Mouse (Mus musculus): Measurements from ENCODE around the gene Hsf2bp. TPM values are rescaled to one million over a fixed set of nuclear protein-coding genes. Genes with fewer than 3 reads are reported as not detected.

Hsf2bp gene
- total and polyA plus RNA-seq, 3 experiments: 0.04 to 0.15 TPM; not detected in 1

- TF ChIP-seq BHLHE40 (IDR thresholded peaks at IDR 0.05; ENCODE audit: borderline replicate concordance, low read depth, low read length) (no peak), TAL1 (IDR thresholded peaks at IDR 0.05; ENCODE audit: low read length) (no peak), MYC (IDR thresholded peaks at IDR 0.05; ENCODE audit: low read depth, low read length) (0 out of 2 replicates have a peak, but pooled peaks have one; percentile 32), POLR2AphosphoS5 (IDR thresholded peaks at IDR 0.05; ENCODE audit: borderline replicate concordance, low read depth, low read length) (no peak), POLR2A (IDR thresholded peaks at IDR 0.05; ENCODE audit: control insufficient read depth in 1 of 2, insufficient read depth in 1 of 2, low read depth in 1 of 2, low read length in 2 of 2, poor library complexity in 1 of 2) (no peak), JUND (IDR thresholded peaks at IDR 0.05; ENCODE audit: low read depth, low read length) (no peak), MAZ (IDR thresholded peaks at IDR 0.05; ENCODE audit: low read depth, low read length) (peak; percentile 48; the same call in 1 of the 2 replicates), USF1 (IDR thresholded peaks at IDR 0.05; ENCODE audit: low read depth, low read length) (no peak), ZKSCAN1 (IDR thresholded peaks at IDR 0.05; ENCODE audit: low read depth, low read length) (0 out of 2 replicates have a peak, but pooled peaks have one; percentile 27), HCFC1 (IDR thresholded peaks at IDR 0.05; ENCODE audit: low read depth, low read length) (no peak)
Measured at GRCm38 (mm10) chr17:32075164-32075563, 39.0 kb upstream of the Hsf2bp start (continued).

- H3K4me3 ChIP-seq (ENCODE audit: control insufficient read depth in 1 of 2, insufficient read depth in 1 of 2, low read depth in 2 of 2, low read length in 2 of 2): peak overlapping the region; percentile 51 to 83
- peaks cover 0 to 4% of the 10 kb centered on the region in 2 experiments; a peak in 2 of 4 replicates for H3K36me3 ChIP-seq (ENCODE audit: control insufficient read depth in 1 of 2, insufficient read depth in 2 of 2, low read length in 2 of 2)
- peak; percentile 45 for DNase-seq (ENCODE audit: low read depth, low spot score)
- TF ChIP-seq USF2 (IDR thresholded peaks at IDR 0.05; ENCODE audit: borderline replicate concordance in 1 of 2, insufficient read depth in 1 of 2, low read depth in 1 of 2, low read length in 2 of 2) (0 out of 4 replicates have a peak, but pooled peaks of 1 of the 2 experiments have one; percentile 34), GATA1 (IDR thresholded peaks at IDR 0.05; ENCODE audit: low read depth, low read length) (no peak), MAX (IDR thresholded peaks at IDR 0.05; ENCODE audit: low read length) (peak; percentile 73), RCOR1 (IDR thresholded peaks at IDR 0.05; ENCODE audit: low read depth, low read length) (no peak), SMC3 (IDR thresholded peaks at IDR 0.05; ENCODE audit: low read depth, low read length) (no peak), USF1 (IDR thresholded peaks at IDR 0.05; ENCODE audit: low read depth, low read length) (peak; percentile 84), MXI1 (IDR thresholded peaks at IDR 0.05; ENCODE audit: low read depth, low read length) (peak; percentile 32; the same call in 1 of the 2 replicates), ZC3H11A (IDR thresholded peaks at IDR 0.05; ENCODE audit: low read depth, low read length) (no peak), BHLHE40 (IDR thresholded peaks at IDR 0.05; ENCODE audit: borderline replicate concordance, low read depth, low read length) (peak; percentile 39; the same call in 1 of the 2 replicates), ZKSCAN1 (IDR thresholded peaks at IDR 0.05; ENCODE audit: low read depth, low read length) (no peak), NELFE (IDR thresholded peaks at IDR 0.05; ENCODE audit: low read depth, low read length) (no peak), TAL1 (IDR thresholded peaks at IDR 0.05; ENCODE audit: low read length) (no peak), HCFC1 (IDR thresholded peaks at IDR 0.05; ENCODE audit: low read depth, low read length) (no peak), CTCF (IDR thresholded peaks at IDR 0.05 in 2 of 3, conservative IDR thresholded peaks at IDR 0.05 in 1 of 3; ENCODE audit: control insufficient read depth in 1 of 3, insufficient read depth in 1 of 3, low read depth in 2 of 3, low read length in 3 of 3, poor library complexity in 1 of 3, severe bottlenecking in 1 of 3) (no peak)
- peak overlapping the region; percentile 54 for H3K9ac ChIP-seq (ENCODE audit: control insufficient read depth, low read depth, low read length, poor library complexity, severe bottlenecking)
- no peak overlapping the region for H3K27ac ChIP-seq (ENCODE audit: control insufficient read depth, low read depth, low read length)
- no peaks in the 10 kb centered on the region for H3K27me3 ChIP-seq (ENCODE audit: control insufficient read depth in 1 of 2, insufficient read depth in 2 of 2, low read length in 2 of 2)
- no peaks in the 10 kb centered on the region for H3K9me3 ChIP-seq (replicated peaks; ENCODE audit: insufficient read depth, low read length)
- peaks cover 3 to 10% of the 10 kb centered on the region in 2 experiments; a peak in 3 of 4 replicates for H3K4me1 ChIP-seq (ENCODE audit: control insufficient read depth in 1 of 2, insufficient read depth in 2 of 2, low read length in 2 of 2)
- H3K79me2 ChIP-seq (ENCODE audit: control insufficient read depth, insufficient read depth, low read length, poor library complexity): no peaks in the 10 kb centered on the region
Measured at GRCm38 (mm10) chr17:32074658-32075057, 38.5 kb upstream of the Hsf2bp start.

Data from MEL (cell line).